Mouse (Mus musculus) MEL-GATA-1-ER (cell line): ENCODE results near the gene Sbno2.

Experiments used
- DNase-seq: peaks from one replicate; pipeline ENCODE4 v3.0.0-alpha.2; 2012; ENCODE audit warnings: low read depth; ENCODE audit errors: extremely low read depth

Sbno2 gene

DNA sequence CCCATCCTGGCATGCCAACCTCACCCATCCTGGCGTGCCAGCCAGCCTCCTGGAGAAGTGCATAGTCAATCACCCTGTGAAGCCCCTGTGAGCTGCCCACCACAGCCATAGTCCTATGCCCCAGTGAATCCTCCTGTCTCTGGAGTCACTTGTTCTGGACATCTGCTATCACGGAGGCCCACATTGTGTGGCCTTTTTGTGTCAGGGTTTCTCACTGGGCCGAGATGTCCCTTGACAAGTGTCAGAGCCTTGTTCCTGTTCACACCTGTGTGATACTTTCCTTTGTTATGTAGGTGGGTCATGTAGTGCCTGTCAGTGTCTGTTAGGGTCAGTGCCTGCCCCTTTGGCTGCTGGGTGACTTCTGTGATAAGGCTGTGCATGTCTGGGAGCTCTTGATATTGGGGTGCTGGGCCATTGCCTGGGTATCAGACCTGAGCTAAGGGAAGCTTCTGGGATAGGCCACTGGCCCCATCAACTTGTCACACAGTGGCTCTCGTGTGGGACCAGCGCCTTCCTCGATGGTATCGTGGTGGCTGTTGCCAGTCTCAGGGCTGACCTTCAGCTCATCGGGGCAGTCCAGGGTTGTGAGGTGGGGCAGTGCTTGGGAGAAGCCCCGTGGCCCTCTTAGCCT is 18.7 kb upstream of the Sbno2 start:
- no peak for DNase-seq

GRCm38 (mm10) chr10:80121639-80122038 is 16.3 kb upstream of the Sbno2 start:
- no peak for DNase-seq

GRCm38 (mm10) chr10:80120146-80120545 is 14.8 kb upstream of the Sbno2 start:
- no peak for DNase-seq

GRCm38 (mm10) chr10:80118552-80118951 is 13.2 kb upstream of the Sbno2 start:
- DNase-seq: no peak

GRCm38 (mm10) chr10:80117736-80118135 is 12.4 kb upstream of the Sbno2 start:
- no peak for DNase-seq

DNA sequence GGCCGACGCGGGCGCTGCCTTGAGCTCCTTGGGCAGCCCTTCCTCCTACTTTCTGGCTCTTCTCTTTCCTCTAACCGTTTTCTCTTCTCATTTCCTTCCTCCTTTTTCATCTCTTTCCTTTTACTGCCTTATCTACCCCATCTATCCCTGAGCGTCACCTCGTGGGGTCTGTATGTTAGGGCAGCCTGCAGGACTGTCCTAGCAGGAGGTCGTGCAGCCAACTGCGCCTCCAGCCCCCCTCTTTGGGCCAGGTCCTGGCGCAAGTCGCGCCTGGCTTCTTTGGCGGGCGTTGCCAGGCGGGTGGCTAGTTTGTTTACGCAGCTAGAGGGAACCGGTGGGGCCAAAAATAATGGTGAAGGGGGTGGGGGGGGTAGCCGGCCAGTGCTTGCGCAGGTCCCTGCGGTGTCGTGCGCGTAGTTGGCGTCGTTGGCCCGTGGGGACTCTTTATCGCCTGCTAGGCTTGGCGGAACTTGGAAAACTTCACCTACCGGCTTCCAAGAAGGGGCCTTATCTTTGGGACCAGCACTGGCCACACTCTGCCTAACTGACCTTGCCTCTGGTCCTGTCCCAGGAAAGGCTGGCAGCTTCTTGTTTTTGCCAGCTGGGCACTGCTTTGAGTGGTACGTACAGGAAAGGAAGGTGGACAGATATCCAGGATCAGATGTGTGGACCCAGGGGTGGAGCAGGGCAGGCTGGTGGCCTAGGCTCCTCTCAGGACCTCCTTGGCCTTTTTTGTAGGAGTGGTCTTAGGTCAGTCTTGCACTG is 11.7 kb upstream of the Sbno2 start:
- peak; percentile 57 for DNase-seq

DNA sequence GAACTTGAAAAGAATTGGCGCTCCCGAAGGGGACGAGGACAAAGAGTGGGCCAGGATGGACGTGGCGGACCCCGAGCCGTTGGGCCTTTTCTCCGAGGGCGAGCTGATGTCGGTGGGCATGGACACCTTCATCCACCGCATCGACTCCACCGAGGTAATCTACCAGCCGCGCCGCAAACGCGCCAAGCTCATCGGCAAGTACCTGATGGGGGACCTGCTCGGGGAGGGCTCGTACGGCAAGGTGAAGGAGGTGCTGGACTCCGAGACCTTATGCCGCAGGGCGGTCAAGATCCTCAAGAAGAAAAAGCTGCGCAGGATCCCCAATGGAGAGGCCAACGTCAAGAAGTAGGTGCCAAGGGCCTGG is 11.2 kb upstream of the Sbno2 start:
- DNase-seq: no peak

DNA sequence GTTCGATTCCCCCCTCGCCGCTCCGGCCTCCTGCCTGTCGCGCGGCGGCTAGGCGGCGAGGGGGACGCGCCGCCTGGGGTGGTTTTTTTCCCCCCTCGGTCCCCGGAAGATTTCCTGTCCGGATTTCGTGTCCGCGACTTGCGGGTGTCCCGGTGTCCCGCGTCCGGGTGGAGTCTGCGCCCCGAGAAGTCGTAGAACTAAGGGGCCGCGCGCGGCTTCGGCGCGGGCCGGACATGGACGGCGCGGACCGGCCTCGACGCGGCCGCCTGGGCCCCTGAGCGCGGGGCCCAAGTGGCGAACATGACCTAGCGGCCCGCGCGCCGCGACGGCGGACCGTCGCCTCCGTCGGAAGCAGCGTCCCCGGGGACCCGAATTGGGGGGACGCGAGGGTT is 10.6 kb upstream of the Sbno2 start:
- DNase-seq: no peak

DNA sequence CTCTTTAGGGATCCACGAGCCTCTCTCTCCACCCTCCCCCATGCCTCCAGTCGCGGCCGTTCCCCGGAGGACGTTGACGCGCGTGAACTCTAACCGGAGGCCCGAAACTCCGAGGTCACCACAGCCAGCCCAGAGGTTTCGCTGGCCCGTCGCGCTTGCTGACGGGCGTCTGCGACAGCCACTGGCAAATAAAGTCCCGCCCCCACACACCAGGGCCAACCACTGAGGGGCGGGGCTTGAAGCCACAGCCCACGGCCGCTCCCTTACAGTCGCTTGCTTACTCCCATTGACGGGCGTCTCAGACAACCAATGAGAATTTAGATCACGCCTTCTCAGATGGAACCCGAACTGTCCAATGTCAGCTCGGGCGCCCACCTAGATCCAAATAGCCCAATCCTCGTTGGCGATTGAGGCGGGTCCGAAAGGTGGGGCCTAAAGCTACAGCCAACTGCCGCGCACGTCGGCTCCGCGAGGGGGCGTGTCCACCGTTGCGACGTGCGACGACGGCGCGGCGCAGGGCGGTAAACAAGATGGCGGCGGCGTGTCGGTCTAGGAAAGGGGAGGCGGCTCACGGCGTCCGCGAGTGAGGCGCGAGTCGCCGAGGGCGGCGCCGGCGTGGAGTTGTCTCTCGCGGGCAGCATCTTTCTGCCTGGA is 10.0 kb upstream of the Sbno2 start, which contains the start of gene Stk11:
TSS of gene Stk11 (plus strand) at position 514 of the 654 bp plus-strand sequence.
- peak; percentile 100 for DNase-seq

DNA sequence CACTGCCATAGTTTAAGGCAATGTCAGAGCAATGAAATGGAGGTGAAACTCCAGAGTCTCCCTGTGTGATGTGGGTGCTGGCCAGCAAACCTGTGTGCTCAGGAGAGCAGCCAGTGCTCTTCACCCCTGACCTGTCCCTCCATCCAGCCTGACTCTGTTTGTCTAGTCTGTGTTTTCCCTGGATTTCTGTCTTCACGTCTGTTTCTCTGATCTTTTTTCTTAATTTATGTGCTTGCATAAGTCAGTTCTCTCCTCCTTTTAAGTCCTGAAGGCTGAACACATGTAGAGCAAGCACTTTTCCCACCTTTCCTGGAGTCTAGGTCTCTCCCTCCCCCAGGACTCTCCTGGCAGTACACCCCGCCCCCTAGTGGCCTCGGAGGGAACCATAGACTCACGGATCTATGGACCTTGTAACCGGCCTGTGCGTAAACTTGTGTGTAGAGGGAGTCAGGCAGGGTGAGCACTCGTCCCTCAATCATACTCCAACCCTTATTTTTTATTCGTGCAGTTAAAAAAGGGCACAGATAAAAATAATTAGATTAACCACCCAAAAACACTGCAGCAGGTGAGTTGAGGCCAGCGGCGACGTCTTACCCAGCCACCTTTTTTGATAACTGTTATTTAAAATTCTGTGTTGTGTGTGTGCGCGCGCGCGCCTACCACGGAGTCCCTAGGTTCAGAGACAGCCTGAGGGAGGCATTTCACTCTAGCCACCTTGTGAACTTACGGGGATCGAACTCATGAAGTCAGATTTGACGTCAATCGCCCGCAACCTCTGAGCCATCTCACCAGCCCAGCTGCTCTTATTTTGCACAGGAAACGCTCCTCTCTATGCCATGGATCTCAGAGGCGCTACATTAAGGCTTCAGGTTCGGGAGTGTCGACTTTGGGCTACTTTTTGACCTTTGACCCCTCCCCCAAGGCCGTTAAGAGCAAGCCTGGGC is 9.2 kb upstream of the Sbno2 start:
- DNase-seq: peak; percentile 76

GRCm38 (mm10) chr10:80107678-80108077 is 2.3 kb upstream of the Sbno2 start:
- DNase-seq: no peak

DNA sequence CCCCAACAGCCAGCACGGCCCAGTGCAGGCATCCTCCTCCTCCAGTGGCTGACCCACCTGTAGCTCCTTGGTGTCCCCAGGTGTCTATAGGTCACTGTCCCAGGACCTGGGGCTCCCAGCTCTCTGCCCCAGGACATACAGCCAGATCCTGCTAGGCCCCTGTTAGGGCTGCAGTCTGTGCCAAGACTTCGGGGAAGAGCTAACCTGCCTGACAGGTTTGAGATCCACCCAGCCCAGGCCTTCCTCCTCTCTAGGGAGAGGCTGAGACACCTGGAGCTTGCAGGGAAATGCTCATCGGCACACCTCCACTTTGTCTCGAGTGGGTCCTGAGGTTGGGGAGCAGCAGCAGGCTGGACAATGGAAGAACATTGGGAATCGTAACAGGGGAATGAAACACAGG is 555 bp upstream of the Sbno2 start:
- no peak for DNase-seq

DNA sequence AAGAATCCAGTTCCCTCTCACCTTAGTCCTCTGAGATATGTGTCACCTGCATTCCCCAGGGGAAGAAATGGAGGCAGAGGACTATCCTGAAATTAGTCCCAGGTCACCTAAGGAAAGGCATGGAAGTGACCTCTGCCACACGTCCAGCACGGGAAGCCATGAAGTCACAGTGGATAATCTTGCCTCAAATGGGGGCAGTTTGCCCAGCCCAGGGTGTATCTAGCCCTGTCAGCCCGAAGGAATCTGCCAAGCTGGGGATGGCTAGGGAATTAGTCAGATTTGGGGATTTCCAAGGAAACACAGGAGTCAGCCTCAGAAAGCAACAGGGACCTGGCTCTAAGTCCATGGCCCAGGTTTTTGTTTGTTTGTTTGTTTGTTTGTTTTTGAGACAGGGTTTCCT is 1.2 kb downstream of the Sbno2 start:
- DNase-seq: no peak

- DNase-seq: no peak
Observed at GRCm38 (mm10) chr10:80103032-80103431, 2.3 kb downstream of the Sbno2 start.

GRCm38 (mm10) chr10:80102216-80102915 is 3.0 kb downstream of the Sbno2 start:
- peak; percentile 47 for DNase-seq

GRCm38 (mm10) chr10:80100982-80101381 is 4.4 kb downstream of the Sbno2 start:
- DNase-seq: no peak

DNA sequence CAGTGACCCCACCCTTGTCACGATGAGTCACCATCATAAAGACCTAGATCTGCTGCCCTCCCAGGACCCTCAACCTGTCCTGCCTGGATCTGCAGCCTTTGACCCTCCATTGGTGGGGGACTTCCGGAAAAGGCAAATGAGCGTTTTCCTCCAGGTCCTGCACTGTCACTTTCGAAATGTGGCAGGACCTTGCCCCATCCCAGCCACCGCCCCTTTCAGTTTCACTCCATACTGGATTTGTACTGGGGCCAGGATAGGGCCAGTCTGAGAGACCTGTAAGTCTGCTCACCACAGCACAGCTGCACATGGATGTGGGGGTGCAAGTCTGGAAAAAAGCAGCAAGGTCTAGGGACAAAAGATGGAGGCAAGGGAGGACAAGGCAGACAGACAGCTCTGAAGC is 6.7 kb downstream of the Sbno2 start:
- no peak for DNase-seq

GRCm38 (mm10) chr10:80097275-80097674 is 8.1 kb downstream of the Sbno2 start:
- no peak for DNase-seq

DNA sequence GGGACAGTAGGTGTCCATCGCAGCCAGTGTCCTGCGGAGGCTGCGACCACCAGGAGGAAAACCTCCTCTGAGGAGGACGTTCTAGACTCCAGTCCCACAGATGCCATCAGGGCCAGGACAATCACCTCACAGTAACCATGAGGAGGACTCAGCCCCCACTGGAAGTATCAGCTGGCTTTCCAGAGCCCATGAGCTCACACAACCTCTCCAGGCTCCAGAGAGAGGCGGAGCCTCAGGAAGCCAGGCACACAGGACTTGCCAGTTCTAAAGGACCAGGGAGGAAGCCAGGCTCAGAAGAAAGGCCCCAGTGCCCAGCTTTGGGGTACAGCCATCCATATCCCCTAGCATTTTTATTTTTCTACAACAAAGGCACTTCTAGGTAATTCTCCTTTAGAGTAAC is 9.8 kb downstream of the Sbno2 start:
- no peak for DNase-seq

GRCm38 (mm10) chr10:80094684-80095083 is 10.7 kb downstream of the Sbno2 start:
- DNase-seq: no peak

GRCm38 (mm10) chr10:80094085-80094484 is 11.3 kb downstream of the Sbno2 start:
- no peak for DNase-seq
